Mouse (Mus musculus) cerebellum, adult 2 months (tissue): ENCODE measurements around the gene Rassf6.

Experiments used
- CTCF ChIP-seq: fragments of 200-500 bp; IDR thresholded peaks from 2 replicates; pipeline ENCODE4 v1.5.1; 2011; ENCODE audit warnings: low read depth, mild to moderate bottlenecking, control low read depth, low read length, moderate library complexity, borderline replicate concordance; ENCODE audit not compliant: insufficient read depth
- POLR2A ChIP-seq: fragments of 200-500 bp; IDR thresholded peaks from 2 replicates; pipeline ENCODE4 v1.6.1; 2011; ENCODE audit warnings: low read length, control low read depth, borderline replicate concordance; ENCODE audit not compliant: insufficient read depth

DNA sequence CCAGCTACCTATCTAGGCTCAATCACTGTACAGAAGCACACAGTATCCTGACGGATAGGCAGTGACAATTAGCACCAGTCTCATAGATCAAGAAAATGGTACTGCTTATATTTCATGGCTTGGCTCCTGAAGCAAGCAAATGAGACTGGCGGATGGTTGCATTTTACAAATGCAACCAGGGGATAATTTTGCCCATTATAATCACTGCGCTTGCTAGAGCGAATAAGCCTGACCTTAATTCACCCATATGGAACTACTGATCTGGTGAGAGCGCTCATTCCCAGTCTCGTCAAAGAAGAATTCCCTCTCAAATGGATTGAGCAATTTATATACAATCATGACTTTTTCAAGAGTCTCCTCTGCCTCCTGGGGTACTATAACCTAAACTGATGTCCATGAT is 16.2 kb upstream of the Rassf6 start:
- no peak for TF ChIP-seq CTCF
- no peak for TF ChIP-seq POLR2A
